Mouse (Mus musculus): ENCODE data around the gene Ttc16. TPM values are rescaled to one million over a fixed set of nuclear protein-coding genes. Genes with fewer than 3 reads are reported as not detected.

Gene Ttc16
- polyA plus RNA-seq (2012; rRNA removed), result 0.20 and 0.21 TPM in 2 replicates

- no peak for TF ChIP-seq CTCF (IDR thresholded peaks at IDR 0.05; ENCODE audit: extremely low read depth, insufficient read depth, insufficient read length, insufficient replicate concordance)
- no peak for TF ChIP-seq POLR2A (IDR thresholded peaks at IDR 0.05; ENCODE audit: low read depth, low read length)
- WGBS, result under 1% methylated on average over 46 of the region's 46 CpGs
- Histone ChIP-seq H3K36me3 (ENCODE audit: control insufficient read depth, insufficient read depth, low read length) (no peaks in the 10 kb centered on the region), H3K4me1 (ENCODE audit: control insufficient read depth, insufficient read depth, insufficient read length) (peaks cover 5% of the 10 kb centered on the region), H3K27ac (ENCODE audit: insufficient read depth, low read length) (peak within 1 kb of the TSS; percentile 48; the same call in 1 of the 2 replicates), H3K4me3 (ENCODE audit: extremely low read depth, insufficient read depth, insufficient read length) (peak within 1 kb of the TSS; percentile 64), H3K27me3 (ENCODE audit: control insufficient read depth, insufficient read depth, low read length) (no peaks in the 10 kb centered on the region)
- DNase-seq (ENCODE audit: low read depth in 1 of 2, low spot score in 2 of 2), result peak; percentile 90 to 97
Measured at GRCm38 (mm10) chr2:32775359-32776074, at the start of gene Ttc16, which contains the start of gene Ptrh1. Gene Ttc16, minus strand, starts transcription at chr2:32775633. Gene Ptrh1, plus strand, starts transcription at chr2:32775786.

GRCm38 (mm10) chr2:32824778-32825177 is 49.3 kb upstream of the Ttc16 start:
- TF ChIP-seq POLR2A (IDR thresholded peaks at IDR 0.05; ENCODE audit: low read depth, low read length), result no peak
- TF ChIP-seq CTCF (IDR thresholded peaks at IDR 0.05; ENCODE audit: extremely low read depth, insufficient read depth, insufficient read length, insufficient replicate concordance), result no peak
- Histone ChIP-seq H3K27ac (ENCODE audit: insufficient read depth, low read length) (no peak overlapping the region), H3K36me3 (ENCODE audit: control insufficient read depth, insufficient read depth, low read length) (no peaks in the 10 kb centered on the region), H3K4me3 (ENCODE audit: extremely low read depth, insufficient read depth, insufficient read length) (no peak overlapping the region), H3K4me1 (ENCODE audit: control insufficient read depth, insufficient read depth, insufficient read length) (peaks cover 12% of the 10 kb centered on the region; the same call in 1 of the 2 replicates), H3K27me3 (ENCODE audit: control insufficient read depth, insufficient read depth, low read length) (no peaks in the 10 kb centered on the region)
- DNase-seq (ENCODE audit: low read depth in 1 of 2, low spot score in 2 of 2), result no peak
- 65% methylated on average over 1 of the region's 1 CpGs for WGBS

- Histone ChIP-seq H3K36me3 (ENCODE audit: control insufficient read depth, insufficient read depth, low read length) (no peaks in the 10 kb centered on the region), H3K27me3 (ENCODE audit: control insufficient read depth, insufficient read depth, low read length) (no peaks in the 10 kb centered on the region), H3K27ac (ENCODE audit: insufficient read depth, low read length) (peak overlapping the region; percentile 43), H3K4me1 (ENCODE audit: control insufficient read depth, insufficient read depth, insufficient read length) (peaks cover 12% of the 10 kb centered on the region; the same call in 1 of the 2 replicates), H3K4me3 (ENCODE audit: extremely low read depth, insufficient read depth, insufficient read length) (no peak overlapping the region)
- no peak for TF ChIP-seq CTCF (IDR thresholded peaks at IDR 0.05; ENCODE audit: extremely low read depth, insufficient read depth, insufficient read length, insufficient replicate concordance)
- TF ChIP-seq POLR2A (IDR thresholded peaks at IDR 0.05; ENCODE audit: low read depth, low read length), result no peak
- 51% methylated on average over 8 of the region's 8 CpGs for WGBS
- no peak for DNase-seq (ENCODE audit: low read depth in 1 of 2, low spot score in 2 of 2)
Measured at GRCm38 (mm10) chr2:32824181-32824580, 48.7 kb upstream of the Ttc16 start.

- DNase-seq (ENCODE audit: low read depth in 1 of 2, low spot score in 2 of 2), result peak in 1 of 2 experiments; percentile 15
- WGBS, result 52% methylated on average over 8 of the region's 8 CpGs
- peaks cover 12% of the 10 kb centered on the region; the same call in 1 of the 2 replicates for H3K4me1 ChIP-seq (ENCODE audit: control insufficient read depth, insufficient read depth, insufficient read length)
- H3K27ac ChIP-seq (ENCODE audit: insufficient read depth, low read length), result 0 out of 2 replicates have a peak overlapping the region, but pooled peaks have one; percentile 35
- no peak overlapping the region for H3K4me3 ChIP-seq (ENCODE audit: extremely low read depth, insufficient read depth, insufficient read length)
- no peaks in the 10 kb centered on the region for H3K36me3 ChIP-seq (ENCODE audit: control insufficient read depth, insufficient read depth, low read length)
- no peaks in the 10 kb centered on the region for H3K27me3 ChIP-seq (ENCODE audit: control insufficient read depth, insufficient read depth, low read length)
- no peak for TF ChIP-seq POLR2A (IDR thresholded peaks at IDR 0.05; ENCODE audit: low read depth, low read length)
- TF ChIP-seq CTCF (IDR thresholded peaks at IDR 0.05; ENCODE audit: extremely low read depth, insufficient read depth, insufficient read length, insufficient replicate concordance), result no peak
Measured at GRCm38 (mm10) chr2:32823579-32824154, 48.2 kb upstream of the Ttc16 start.

GRCm38 (mm10) chr2:32823153-32823552 is 47.7 kb upstream of the Ttc16 start:
- H3K27me3 ChIP-seq (ENCODE audit: control insufficient read depth, insufficient read depth, low read length), result no peaks in the 10 kb centered on the region
- no peak for DNase-seq (ENCODE audit: low read depth in 1 of 2, low spot score in 2 of 2)
- H3K4me3 ChIP-seq (ENCODE audit: extremely low read depth, insufficient read depth, insufficient read length), result no peak overlapping the region
- WGBS, result 60% methylated on average over 11 of the region's 11 CpGs
- no peaks in the 10 kb centered on the region for H3K36me3 ChIP-seq (ENCODE audit: control insufficient read depth, insufficient read depth, low read length)
- H3K27ac ChIP-seq (ENCODE audit: insufficient read depth, low read length), result no peak overlapping the region
- peaks cover 12% of the 10 kb centered on the region; the same call in 1 of the 2 replicates for H3K4me1 ChIP-seq (ENCODE audit: control insufficient read depth, insufficient read depth, insufficient read length)
- TF ChIP-seq POLR2A (IDR thresholded peaks at IDR 0.05; ENCODE audit: low read depth, low read length) (no peak), CTCF (IDR thresholded peaks at IDR 0.05; ENCODE audit: extremely low read depth, insufficient read depth, insufficient read length, insufficient replicate concordance) (no peak)

- DNase-seq (ENCODE audit: low read depth in 1 of 2, low spot score in 2 of 2), result no peak
- Histone ChIP-seq H3K4me1 (ENCODE audit: control insufficient read depth, insufficient read depth, insufficient read length) (peaks cover 12% of the 10 kb centered on the region; the same call in 1 of the 2 replicates), H3K27ac (ENCODE audit: insufficient read depth, low read length) (no peak overlapping the region), H3K27me3 (ENCODE audit: control insufficient read depth, insufficient read depth, low read length) (no peaks in the 10 kb centered on the region), H3K36me3 (ENCODE audit: control insufficient read depth, insufficient read depth, low read length) (no peaks in the 10 kb centered on the region), H3K4me3 (ENCODE audit: extremely low read depth, insufficient read depth, insufficient read length) (no peak overlapping the region)
- WGBS, result 85% methylated on average over 6 of the region's 6 CpGs
- TF ChIP-seq POLR2A (IDR thresholded peaks at IDR 0.05; ENCODE audit: low read depth, low read length) (no peak), CTCF (IDR thresholded peaks at IDR 0.05; ENCODE audit: extremely low read depth, insufficient read depth, insufficient read length, insufficient replicate concordance) (no peak)
Measured at GRCm38 (mm10) chr2:32822643-32823042, 47.2 kb upstream of the Ttc16 start.

Measured in spleen, adult 2 months (tissue).